Mouse (Mus musculus): ENCODE measurements around the gene Nat8f1.
"Not testable (repeated sequence)": the region's sequence is repeated elsewhere in the genome, so short reads cannot be mapped to it uniquely, and the experiment has no call there.

Gene Nat8f1

DNA sequence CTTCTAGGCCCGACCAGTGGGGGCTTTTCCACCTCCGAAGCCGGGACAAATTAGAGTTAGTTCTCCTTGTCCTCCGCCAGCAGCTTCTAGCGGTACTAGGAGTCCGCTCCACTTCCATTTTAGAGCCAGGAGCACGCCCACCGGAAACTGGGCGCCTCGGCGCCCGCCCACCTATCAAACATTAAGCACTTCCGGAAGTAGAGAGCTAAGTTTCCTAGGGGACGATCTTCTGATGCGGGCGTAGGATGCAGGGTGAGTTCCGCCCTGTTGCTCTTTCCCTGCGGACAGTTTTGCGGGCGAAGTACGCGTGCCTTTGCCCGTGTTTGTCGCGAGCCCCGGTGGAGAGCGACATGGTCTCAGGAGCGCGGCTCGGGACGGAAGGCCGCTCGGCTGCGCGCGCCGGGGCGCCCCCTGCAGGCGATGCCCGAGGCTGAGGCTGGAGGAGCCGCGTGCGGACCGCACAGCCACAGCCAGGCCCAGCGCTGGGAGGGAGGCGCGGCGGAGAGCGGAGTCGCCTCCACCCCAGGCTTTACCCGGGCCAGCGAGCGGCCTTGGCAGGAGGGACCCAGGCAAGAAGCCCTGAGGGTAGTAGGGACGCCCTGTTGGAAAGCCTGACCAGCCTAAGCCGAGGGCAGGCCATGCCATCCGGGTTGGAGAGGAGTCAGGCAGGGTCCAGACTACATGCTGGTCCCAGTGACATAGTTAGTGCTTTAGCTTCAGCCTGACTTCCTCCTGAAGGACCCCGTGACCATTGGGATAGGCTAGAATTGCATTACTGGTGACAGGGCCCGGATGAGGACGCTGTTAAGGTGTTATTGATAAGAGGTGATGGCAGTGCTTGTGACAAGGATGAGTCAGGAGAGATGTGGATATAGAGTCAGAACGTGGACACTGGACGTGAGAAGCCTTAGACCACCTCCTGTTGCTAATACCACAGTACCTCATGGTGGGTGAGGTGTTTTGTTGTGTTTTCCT lies at the start of gene Nat8f1:
Gene Nat8f1 (minus strand): TSS at position 149 of the 975 bp plus-strand sequence.
- DNase-seq (ENCODE audit: extremely low spot score, low read depth, low spot score): peak; percentile 67

DNA sequence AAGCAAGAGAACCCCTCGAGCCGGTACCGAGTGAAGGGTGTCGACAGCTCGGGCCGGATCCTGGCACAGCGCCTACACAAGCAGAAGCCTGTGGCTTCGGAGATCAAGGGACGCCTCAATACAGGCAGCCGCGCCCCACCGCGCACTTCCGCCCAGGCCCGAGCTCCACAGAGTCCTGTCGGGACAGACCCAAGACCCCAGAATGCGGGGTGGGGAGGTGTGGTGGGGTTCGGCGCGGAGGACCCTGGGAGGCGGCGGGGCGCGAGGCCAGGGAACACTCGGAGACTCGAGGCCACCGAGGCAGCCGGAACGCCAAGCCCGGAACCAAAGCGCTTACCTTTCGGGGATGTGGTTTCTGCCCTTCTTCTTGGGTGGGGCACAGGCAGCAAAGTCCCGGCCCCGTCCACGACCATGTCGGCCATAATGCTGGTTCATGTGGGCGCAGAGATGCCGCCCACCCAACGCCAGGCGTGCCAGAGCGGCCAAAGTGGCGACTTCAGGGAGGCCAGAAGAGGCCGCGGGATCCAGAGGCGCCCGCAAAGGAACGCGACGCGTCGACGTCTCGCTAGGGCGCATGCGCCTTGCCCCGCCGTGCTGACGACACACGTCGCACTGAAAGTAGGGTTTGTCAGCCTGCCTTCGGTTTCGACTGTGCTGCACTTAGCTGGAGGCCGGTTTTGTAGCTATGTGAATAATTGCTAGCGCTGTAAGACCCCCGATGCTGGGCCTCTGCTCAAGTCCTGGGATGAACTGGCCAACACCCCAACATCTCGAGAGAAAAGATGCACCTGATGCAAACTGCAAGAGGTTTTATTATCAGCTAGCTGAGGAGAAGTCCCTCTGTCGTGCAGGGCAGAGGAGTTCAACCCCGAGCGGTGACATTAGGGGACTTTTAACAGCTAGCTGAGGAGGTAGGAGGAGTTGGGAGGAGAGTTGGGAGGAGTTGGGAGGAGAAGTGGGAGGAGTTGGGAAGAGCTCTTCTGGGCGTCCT lies 45.9 kb upstream of the Nat8f1 start, which contains the start of gene Dusp11:
Gene Dusp11 (minus strand): TSS at position 567 of the 991 bp plus-strand sequence.
- DNase-seq (ENCODE audit: extremely low spot score, low read depth, low spot score): peak; percentile 63

DNA sequence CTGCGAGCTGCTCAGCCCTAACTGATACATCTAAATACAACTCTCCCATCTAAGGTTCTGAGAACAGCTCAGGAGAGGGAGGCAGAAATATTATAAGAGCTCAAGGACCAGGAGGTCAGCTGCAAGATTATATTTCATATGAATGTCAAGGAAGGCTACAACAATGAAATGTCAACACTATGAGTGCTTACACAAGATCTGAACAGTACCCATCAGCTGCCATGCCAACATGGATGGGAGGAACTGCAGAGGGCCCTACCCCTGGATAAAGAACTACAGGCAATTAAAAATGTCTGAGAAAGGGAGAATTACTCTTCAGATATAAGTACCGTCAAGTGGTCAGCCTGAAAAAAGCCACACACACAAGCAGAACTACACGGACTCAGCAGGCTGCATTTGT lies 42.1 kb upstream of the Nat8f1 start:
- no peak for DNase-seq (ENCODE audit: extremely low spot score, low read depth, low spot score)

DNA sequence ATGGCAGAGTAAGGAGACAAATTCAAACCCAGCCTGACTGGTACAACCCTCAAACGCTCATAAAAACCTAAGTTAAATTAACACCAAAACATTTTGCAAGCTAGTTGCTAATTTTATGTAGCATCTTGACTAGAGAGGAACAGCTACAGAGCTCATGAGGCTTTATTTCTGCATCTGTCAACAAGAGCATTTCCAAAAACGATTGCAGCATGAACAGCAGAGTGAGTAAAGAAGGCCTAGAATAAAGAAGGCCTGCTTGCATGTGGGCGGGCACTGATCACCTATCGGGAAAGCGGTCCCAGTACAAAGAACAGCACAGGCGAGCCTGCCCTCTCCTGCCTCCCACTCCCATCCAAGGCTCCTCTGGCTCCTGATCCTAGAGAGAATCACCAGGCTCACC lies 33.1 kb upstream of the Nat8f1 start:
- DNase-seq (ENCODE audit: extremely low spot score, low read depth, low spot score): no peak

DNA sequence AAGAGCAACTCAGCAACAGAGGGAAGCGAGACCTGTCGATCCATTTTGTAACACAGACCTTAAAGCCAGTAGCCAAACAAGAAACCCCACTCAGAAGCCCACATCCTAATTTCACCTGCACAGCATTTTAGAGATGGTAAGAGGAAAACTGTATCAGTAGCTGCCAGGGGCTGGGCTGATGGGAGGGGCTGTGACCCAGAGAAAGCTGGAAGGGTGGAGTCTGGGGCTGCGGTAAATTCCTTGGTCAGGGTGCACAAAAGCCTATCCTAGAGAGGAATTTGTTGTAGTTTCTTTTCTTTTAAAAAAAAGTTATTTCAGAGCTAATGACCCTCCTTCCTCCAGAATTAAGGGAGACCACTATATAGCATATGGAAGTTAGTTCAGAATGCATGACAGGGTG lies 27.0 kb upstream of the Nat8f1 start:
- no peak for DNase-seq (ENCODE audit: extremely low spot score, low read depth, low spot score)

DNA sequence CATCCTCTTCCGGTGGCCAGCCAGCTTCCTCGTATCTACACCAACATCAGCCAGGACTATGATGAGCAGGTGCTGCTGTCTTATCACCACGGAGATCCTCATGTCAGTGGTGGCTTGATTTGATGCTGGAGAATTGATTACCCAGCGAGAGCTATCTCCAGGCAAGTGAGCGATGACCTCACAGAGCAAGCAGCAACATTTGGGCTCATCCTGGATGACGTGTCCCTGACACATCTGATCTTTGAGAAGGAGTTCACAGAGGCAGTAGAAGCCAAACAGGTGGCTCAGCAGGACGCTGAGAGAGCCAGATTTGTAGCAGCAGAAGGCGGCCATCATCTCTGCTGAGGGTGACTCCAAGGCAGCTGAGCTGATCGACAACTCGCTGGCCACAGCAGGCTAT lies 23.2 kb upstream of the Nat8f1 start:
- no peak for DNase-seq (ENCODE audit: extremely low spot score, low read depth, low spot score)

DNA sequence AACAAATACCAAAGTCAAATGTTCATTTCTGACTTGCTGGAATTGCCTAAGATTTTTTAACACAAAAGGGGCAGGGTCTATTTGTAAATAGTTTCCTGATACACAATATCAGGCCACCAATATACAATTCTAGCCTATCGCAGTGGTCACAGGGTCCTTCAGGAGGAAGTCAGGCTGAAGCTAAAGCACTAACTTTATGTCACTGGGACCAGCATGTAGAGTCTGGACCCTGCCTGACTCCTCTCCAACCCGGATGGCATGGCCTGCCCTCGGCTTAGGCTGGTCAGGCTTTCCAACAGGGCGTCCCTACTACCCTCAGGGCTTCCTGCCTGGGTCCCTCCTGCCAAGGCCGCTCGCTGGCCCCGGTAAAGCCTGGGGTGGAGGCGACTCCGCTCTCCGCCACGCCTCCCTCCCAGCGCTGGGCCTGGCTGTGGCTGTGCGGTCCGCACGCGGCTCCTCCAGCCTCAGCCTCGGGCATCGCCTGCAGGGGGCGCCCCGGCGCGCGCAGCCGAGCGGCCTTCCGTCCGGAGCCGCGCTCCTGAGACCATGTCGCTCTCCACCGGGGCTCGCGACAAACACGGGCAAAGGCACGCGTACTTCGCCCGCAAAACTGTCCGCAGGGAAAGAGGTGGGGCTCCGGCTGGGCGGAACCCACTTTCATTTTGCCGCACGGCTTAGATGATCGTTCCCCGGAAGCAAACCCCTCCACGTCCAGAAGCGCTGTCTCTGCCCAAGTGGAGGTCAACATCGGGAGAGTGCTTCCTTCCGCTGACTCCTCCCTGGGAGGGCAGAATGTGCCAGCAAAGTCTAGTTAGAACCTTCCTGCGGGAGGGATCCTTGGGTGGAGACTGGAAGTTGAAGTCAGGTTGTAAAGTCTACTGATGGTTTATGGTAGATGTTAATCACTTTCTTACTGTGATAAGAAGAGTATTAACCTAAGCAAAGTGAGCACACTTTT lies 21.3 kb upstream of the Nat8f1 start:
- DNase-seq (ENCODE audit: extremely low spot score, low read depth, low spot score): not testable (repeated sequence)

DNA sequence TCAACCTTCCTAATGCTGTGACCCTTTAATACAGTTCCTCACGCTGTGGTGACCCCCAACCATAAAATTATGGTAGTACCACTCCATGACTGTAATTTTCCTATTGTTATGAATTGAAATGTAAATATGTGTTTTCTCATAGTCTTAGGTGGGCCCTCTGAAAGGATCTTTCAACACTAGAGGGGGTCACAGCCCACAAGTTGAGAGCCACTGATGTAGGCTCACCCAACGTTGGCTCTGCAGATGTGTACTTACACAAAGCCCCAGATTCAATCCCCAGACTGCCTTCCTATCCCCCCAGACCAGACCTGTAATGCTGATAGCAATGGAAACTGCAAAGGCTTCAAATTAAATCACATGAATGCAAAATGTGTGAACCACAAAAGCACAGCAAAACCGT lies 20.2 kb upstream of the Nat8f1 start:
- DNase-seq (ENCODE audit: extremely low spot score, low read depth, low spot score): no peak

DNA sequence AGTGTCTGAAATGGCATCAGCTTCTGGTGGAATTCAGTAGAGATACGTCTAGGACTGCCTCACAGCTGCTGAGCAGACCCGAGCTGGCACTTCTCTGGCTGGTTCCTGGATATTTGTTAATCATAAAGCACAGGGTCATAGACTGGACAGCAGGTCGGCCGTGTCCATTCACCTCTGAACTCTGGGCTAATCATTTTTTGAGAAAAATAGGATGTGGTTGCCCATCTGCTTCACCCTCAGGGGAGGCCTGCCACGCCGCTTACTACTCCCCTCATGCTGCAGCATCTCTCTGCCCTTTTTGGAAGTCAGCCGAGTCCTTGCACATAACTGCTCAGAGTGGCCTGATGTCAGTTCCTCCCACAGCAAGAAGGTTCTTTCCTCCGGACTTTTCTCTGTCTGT lies 18.6 kb upstream of the Nat8f1 start:
- no peak for DNase-seq (ENCODE audit: extremely low spot score, low read depth, low spot score)

DNA sequence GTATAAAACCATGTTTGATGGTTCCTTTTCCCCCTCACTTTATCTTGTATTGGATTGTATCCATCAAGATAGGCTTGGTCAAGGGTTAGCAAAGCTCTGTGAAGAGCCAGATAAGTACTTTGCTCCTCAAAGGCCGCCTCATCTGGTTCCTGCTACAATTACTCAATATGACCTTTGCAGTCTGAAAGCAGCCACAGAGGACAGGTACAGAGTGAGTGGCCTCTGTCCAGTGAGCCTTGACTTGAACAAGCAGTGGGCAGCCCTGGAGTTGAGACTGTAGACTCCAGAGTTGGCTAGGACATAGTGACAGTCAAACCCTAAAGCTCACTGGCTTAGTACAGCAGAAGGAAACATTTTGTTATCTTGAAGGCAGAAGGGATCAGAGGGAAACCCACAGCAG lies 13.8 kb upstream of the Nat8f1 start:
- no peak for DNase-seq (ENCODE audit: extremely low spot score, low read depth, low spot score)

DNA sequence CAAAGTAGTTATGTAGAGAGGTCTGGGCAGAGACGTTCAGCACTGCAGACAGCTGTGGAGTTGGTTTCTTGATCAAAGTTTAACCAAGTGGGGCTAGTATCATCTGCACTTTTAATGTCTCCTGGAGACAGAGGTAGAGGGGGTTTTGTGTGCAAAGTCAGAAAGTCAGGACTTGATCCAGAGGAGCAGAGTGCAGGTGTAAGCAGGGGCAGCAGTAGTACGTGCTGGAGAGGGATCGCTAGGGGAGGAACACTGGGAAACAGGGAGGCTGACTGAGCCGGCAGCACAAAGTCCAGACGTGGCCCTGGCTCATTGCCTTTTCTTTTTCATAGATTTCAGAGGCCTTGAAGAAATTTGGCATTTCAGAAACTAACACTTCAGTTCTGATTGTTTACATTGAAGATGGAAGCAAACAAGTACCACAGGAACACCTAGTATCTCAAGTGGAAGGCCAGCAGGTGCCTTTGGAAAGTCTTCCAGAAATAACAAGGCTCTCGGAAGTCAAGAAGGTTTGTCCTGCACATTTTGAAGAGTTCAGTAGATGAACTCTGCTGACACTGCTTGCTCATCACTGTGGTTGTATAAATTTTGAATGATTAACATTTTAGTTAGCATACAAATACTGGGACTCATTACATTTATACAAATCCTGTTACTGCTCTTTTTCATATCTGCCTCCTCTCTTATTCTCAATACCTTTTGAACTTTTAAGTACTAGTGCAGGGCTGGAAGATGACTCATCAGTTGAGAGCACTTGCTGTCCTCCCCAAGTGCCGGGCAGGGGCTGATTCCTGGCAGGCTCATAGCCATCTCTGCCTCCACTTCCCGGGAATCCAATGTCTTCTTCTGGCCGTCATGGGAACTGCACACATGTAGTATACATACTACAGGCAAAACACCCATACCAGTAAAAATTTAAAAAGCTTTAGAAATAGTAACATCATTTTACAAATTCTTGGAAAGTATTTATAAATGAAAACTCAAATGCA lies 12.3 kb upstream of the Nat8f1 start:
- no peak for DNase-seq (ENCODE audit: extremely low spot score, low read depth, low spot score)

DNA sequence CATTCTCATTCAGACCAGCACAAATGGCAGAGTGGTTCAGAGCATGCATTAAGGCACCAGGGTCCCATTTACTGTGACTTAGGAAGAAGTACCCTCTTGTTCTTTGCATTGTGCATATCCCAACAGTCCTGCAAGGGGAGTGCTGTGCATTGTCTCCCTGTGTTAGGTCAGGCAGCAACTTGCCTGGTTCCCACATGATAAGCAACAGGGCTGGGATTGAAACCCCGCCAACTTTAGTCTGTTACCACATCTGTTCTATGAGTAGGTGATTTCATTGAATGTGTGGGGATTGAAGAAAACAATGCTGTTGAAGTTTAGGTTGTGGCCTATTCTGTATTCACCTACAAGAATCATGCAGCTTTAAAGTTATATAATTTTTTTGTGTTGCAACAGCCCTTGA lies 11.2 kb upstream of the Nat8f1 start:
- no peak for DNase-seq (ENCODE audit: extremely low spot score, low read depth, low spot score)

DNA sequence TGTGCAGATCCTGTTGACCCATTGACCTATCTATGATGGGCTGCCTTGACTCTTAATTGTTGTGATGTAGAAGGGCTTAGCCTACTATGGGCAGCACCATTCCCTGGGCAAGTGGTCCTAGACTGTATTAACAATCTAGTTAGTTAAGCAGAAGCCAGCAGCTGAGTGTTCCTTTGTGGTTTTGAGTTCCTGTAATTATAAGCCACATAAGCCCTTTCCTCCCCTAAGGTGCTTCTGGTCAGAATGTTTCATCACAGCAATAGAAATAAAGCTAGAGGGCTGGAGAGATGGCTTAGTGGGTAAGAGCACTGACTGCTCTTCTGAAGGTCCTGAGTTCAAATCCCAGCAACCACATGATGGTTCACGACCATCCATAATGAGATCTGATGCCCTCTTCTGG lies 8.2 kb upstream of the Nat8f1 start:
- DNase-seq (ENCODE audit: extremely low spot score, low read depth, low spot score): no peak

DNA sequence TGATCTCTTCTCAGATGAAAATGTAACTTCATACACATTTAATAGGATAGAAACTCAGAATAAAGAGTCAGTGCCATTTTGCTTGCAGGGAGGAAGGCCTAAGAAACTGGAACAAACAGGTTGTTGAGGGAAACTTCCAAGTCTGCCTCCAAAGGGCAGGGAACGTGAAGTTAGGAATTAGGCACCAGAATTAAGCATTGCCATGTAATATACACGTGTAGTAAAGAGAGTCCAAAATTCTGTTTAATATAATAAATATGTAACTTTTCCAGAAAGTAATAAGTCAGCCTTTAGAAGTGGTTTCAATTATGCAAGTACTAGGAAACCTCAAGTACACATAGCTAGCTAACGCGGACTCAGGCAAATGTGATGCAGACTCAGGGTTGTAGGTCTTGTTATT lies 3.9 kb upstream of the Nat8f1 start:
- no peak for DNase-seq (ENCODE audit: extremely low spot score, low read depth, low spot score)

DNA sequence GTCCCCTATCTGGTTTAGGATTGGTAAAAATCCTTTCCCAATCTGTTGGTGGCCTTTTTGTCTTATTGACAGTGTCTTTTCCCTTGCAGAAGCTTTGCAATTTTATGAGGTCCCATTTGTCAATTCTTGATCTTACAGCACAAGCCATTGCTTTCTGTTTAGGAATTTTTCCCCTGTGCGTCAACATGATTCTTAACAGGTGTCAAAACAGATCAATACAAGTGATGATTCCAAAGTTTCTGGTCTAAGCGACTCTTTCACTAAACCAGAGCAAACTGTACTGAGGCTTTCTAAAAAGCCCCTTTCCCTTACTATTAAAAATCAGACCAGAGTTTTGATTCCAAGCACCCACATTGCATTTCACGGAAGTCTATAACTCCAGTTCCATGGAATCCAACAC lies 2.9 kb upstream of the Nat8f1 start:
- DNase-seq (ENCODE audit: extremely low spot score, low read depth, low spot score): not testable (repeated sequence)

DNA sequence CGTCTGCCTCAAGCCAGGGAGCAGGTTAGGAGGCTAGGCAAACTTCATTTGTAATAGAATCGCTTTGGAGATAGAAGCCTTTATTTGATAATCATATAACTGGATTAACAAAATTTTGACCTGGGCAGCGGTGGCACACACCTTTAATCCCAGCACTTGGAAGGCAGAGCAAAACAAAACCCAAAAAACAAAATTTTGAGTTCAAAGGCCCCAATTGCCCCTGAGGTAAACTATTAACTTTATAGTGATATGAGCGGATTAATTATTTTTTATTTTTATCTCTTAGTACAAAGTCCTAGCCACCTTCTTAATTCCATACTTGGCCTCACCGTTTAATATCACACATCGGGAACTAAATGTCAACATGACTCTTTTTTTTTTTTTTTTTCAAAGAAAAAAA lies 1.1 kb upstream of the Nat8f1 start:
- DNase-seq (ENCODE audit: extremely low spot score, low read depth, low spot score): no peak

DNA sequence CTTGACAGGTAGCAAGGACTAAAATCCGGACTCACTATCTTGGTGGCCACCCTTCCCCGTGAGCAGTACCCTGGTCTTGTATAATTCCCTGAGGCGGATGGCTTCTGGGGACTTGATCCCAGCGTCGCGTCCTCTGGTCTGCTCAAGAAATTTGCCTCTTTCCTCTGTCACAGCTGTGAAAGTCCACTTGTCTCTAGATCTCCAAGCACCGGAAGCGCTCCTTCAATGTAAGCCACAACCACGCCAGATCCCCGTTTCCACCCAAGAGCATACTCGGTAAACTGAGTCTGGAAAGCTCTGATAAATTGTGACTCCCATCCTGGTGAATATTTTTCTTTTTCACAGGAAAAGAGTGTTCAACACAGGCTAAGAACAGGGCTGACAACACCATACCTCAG lies 347 bp downstream of the Nat8f1 start:
- no peak for DNase-seq (ENCODE audit: extremely low spot score, low read depth, low spot score)

DNA sequence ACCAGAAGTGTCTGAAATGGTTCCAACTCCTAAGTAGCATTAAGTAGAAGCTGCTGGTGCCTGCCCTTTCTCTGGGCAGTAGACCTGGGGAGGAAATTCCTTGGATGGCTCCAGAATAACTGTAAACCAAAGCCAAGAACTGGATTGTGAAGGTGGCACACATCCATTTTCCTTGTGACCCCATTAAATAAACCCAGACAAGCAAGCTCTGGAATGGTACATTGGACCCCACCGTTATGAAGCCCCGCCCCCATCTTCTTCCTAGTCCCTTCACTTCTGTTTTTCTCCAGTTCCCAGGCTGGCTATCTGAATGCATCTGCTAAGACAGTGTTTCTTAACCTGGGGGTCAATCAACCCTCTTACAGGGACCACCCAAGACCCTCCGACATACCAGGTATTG lies 3.9 kb downstream of the Nat8f1 start, which contains the start of gene Tprkb:
Gene Tprkb (plus strand): TSS at position 279 of the 400 bp plus-strand sequence.
- no peak for DNase-seq (ENCODE audit: extremely low spot score, low read depth, low spot score)

DNA sequence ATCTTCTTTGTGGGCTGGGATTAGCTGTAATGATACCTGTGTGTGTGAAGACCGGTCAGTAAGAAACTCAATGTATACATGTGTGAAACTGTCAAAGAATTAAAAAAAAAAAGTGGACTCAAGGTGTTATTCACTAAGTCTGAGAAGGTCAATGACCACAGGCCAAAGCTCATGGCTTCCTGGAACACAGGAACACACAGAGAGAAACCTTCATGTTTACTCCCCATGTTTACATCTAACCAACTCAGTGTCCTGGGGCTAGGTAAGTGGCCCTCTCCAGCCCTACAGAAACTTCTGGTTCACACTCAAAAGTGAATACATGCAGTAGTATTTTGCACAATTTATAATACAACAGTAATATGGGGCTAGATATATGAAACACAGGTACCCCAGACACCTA lies 5.8 kb downstream of the Nat8f1 start:
- no peak for DNase-seq (ENCODE audit: extremely low spot score, low read depth, low spot score)
